Mouse (Mus musculus): ENCODE results near the gene Cav3. TPM values are rescaled to one million over a fixed set of nuclear protein-coding genes. Genes with fewer than 3 reads are reported as not detected.

Cav3 gene
- total and polyA plus RNA-seq, 3 experiments, result 70.8 to 144 (median 82.8) TPM

DNA sequence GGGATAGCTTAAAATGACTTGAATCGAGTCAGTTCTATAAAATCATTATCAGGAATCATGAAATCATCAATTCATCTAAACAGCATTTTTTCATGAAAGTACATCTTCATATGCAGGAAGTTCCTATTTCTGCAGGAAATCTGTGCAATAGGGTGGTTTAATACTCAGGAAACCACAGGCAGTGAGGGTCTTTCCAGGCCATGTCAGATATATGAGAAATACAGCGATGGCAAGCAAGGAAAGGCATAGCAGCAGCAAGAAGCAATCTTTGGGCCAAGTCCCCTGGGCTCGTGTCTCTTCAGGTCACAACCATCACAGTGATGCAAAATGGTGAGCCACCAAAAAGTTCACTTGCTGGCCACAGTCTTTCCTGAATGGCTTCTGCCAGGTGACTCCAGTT, 13.6 kb upstream of the Cav3 start:
- no peaks in the 10 kb centered on the region for H3K27me3 ChIP-seq (ENCODE audit: control insufficient read depth, insufficient read depth, low read length)
- no peak overlapping the region for H3K4me3 ChIP-seq
- WGBS, result 71% methylated on average over 3 of the region's 3 CpGs
- TF ChIP-seq POLR2A (IDR thresholded peaks at IDR 0.05; ENCODE audit: insufficient read depth, low read depth, low read length) (no peak), CTCF (IDR thresholded peaks at IDR 0.05) (no peak), EP300 (IDR thresholded peaks at IDR 0.05; ENCODE audit: insufficient read depth, low read depth, low read length) (no peak)
- no peaks in the 10 kb centered on the region for H3K79me2 ChIP-seq (replicated peaks; ENCODE audit: control insufficient read depth, insufficient read depth, low read length)
- H3K36me3 ChIP-seq (ENCODE audit: control insufficient read depth, insufficient read depth, low read length), result no peaks in the 10 kb centered on the region
- H3K9ac ChIP-seq (ENCODE audit: low read depth, low read length), result no peak overlapping the region
- H3K4me1 ChIP-seq (ENCODE audit: control insufficient read depth, insufficient read depth, low read length), result no peaks in the 10 kb centered on the region
- no peak overlapping the region for H3K27ac ChIP-seq
- intact Hi-C loops (cut with DNase I), result no loop called here
- DNase-seq, result no peak

DNA sequence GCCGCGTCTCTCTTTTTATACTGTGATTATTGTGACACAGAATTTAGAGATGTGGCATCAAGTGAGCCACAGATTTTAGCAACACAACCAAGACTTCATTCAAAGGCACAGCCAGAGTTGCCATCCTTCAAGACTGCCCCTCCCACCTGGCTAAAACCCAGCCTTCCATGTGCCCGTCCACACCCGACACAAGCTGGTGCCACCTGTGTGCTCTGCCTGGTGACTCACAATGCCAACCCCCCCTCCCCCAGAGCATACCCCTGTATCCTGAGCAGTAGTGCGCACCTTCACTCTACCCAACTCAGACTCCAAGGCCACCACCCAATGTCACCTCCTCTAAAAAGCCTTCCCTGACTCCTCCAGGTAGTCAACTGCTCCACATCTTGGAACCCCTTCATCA, 2.2 kb downstream of the Cav3 start:
- H3K9ac ChIP-seq (ENCODE audit: low read depth, low read length), result no peak overlapping the region
- WGBS, result 80% methylated on average over 5 of the region's 5 CpGs
- peaks cover 10% of the 10 kb centered on the region for H3K4me1 ChIP-seq (ENCODE audit: control insufficient read depth, insufficient read depth, low read length)
- DNase-seq, result no peak
- no peak overlapping the region for H3K27ac ChIP-seq
- H3K36me3 ChIP-seq (ENCODE audit: control insufficient read depth, insufficient read depth, low read length), result no peaks in the 10 kb centered on the region; the same call in 1 of the 2 replicates
- intact Hi-C loops (cut with DNase I), result no loop called here
- no peak overlapping the region for H3K4me3 ChIP-seq
- no peaks in the 10 kb centered on the region for H3K79me2 ChIP-seq (replicated peaks; ENCODE audit: control insufficient read depth, insufficient read depth, low read length)
- H3K27me3 ChIP-seq (ENCODE audit: control insufficient read depth, insufficient read depth, low read length), result no peaks in the 10 kb centered on the region
- TF ChIP-seq POLR2A (IDR thresholded peaks at IDR 0.05; ENCODE audit: insufficient read depth, low read depth, low read length), result no peak

DNA sequence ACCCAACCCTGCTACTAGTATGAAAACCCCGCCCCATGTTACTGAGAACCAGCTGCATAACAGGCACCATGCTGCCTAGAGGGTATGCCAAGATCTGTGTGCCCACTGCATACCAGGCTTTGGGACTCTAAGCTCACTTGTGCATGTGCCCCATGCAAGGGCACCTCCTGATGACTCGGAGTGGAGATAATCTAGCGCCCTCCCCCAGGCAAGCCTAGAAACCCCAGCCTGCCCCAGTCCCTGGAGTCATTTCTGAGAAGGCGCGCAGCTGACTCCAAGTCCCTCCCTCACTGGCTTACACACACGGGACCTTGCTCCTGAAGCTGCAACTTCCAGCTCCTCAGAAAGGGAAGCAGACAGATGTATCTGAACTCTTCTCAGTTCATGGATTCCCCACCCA, 4.0 kb downstream of the Cav3 start:
- no peak overlapping the region for H3K9ac ChIP-seq (ENCODE audit: low read depth, low read length)
- H3K4me1 ChIP-seq (ENCODE audit: control insufficient read depth, insufficient read depth, low read length), result peaks cover 10% of the 10 kb centered on the region

DNA sequence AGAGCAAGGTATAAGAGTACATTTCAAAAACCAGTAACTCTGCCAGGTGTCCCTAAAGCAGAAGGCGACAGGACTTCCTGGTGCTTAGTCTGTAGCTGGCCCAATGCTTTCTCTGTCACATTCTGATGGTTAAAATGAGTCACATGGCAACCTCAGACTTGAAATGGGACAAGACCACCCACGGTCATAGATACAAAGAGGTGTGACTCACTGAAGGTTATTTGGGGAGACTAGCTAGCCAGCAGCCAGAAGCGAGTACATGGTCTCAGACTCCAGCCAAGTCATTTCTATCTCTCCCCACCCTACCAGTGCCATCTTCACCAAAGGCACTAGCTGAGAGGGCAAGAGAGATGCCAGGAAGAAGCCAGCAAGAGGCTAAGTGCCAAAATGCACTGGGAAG, 6.1 kb downstream of the Cav3 start:
- Histone ChIP-seq H3K4me3 (no peak overlapping the region), H3K79me2 (replicated peaks; ENCODE audit: control insufficient read depth, insufficient read depth, low read length) (no peaks in the 10 kb centered on the region), H3K27ac (no peak overlapping the region), H3K36me3 (ENCODE audit: control insufficient read depth, insufficient read depth, low read length) (no peaks in the 10 kb centered on the region; the same call in 1 of the 2 replicates), H3K9ac (ENCODE audit: low read depth, low read length) (no peak overlapping the region), H3K27me3 (ENCODE audit: control insufficient read depth, insufficient read depth, low read length) (no peaks in the 10 kb centered on the region), H3K4me1 (ENCODE audit: control insufficient read depth, insufficient read depth, low read length) (peaks cover 10% of the 10 kb centered on the region)
- intact Hi-C loops (cut with DNase I), result no loop called here
- 53% methylated on average over 3 of the region's 3 CpGs for WGBS
- DNase-seq, result no peak
- TF ChIP-seq POLR2A (IDR thresholded peaks at IDR 0.05; ENCODE audit: insufficient read depth, low read depth, low read length), result no peak
- no peak for TF ChIP-seq CTCF (IDR thresholded peaks at IDR 0.05)
- TF ChIP-seq EP300 (IDR thresholded peaks at IDR 0.05; ENCODE audit: insufficient read depth, low read depth, low read length), result no peak

More for the DNA sequence above, 4.0 kb downstream of the Cav3 start:
- intact Hi-C loops (cut with DNase I), result no loop called here
- Histone ChIP-seq H3K4me3 (no peak overlapping the region), H3K27me3 (ENCODE audit: control insufficient read depth, insufficient read depth, low read length) (no peaks in the 10 kb centered on the region), H3K79me2 (replicated peaks; ENCODE audit: control insufficient read depth, insufficient read depth, low read length) (no peaks in the 10 kb centered on the region), H3K36me3 (ENCODE audit: control insufficient read depth, insufficient read depth, low read length) (no peaks in the 10 kb centered on the region; the same call in 1 of the 2 replicates), H3K27ac (no peak overlapping the region; the same call in 1 of the 2 replicates)
- DNase-seq, result peak; percentile 43 to 45
- TF ChIP-seq EP300 (IDR thresholded peaks at IDR 0.05; ENCODE audit: insufficient read depth, low read depth, low read length) (0 out of 2 replicates have a peak, but pooled peaks have one; percentile 41), POLR2A (IDR thresholded peaks at IDR 0.05; ENCODE audit: insufficient read depth, low read depth, low read length) (no peak), CTCF (IDR thresholded peaks at IDR 0.05) (no peak)
- 56% methylated on average over 6 of the region's 6 CpGs for WGBS

DNA sequence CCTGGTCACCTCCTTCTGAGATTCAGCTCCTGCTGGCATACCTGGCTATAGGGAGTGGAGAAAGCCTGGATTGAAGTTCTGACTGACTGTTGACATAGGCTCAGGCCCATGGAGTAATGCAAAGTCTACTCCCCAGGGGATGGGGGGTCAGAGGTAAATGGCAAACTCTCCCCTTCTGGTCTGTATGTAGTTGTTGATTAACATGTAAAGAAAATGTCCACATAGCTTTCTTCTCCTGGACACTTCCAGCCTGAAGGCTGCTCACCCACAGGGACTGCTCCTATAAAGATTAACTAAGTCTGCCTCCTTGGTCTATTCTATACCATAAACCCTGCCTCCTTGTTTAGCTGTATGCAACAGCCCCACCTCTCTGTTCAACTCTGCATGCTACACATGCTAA, 6.7 kb downstream of the Cav3 start:
- intact Hi-C loops (cut with DNase I), result no loop called here
- Histone ChIP-seq H3K4me3 (no peak overlapping the region), H3K9ac (ENCODE audit: low read depth, low read length) (no peak overlapping the region), H3K36me3 (ENCODE audit: control insufficient read depth, insufficient read depth, low read length) (no peaks in the 10 kb centered on the region; the same call in 1 of the 2 replicates), H3K79me2 (replicated peaks; ENCODE audit: control insufficient read depth, insufficient read depth, low read length) (no peaks in the 10 kb centered on the region), H3K27me3 (ENCODE audit: control insufficient read depth, insufficient read depth, low read length) (no peaks in the 10 kb centered on the region), H3K4me1 (ENCODE audit: control insufficient read depth, insufficient read depth, low read length) (peaks cover 10% of the 10 kb centered on the region), H3K27ac (no peak overlapping the region)
- no peak for TF ChIP-seq POLR2A (IDR thresholded peaks at IDR 0.05; ENCODE audit: insufficient read depth, low read depth, low read length)
- no peak for TF ChIP-seq EP300 (IDR thresholded peaks at IDR 0.05; ENCODE audit: insufficient read depth, low read depth, low read length)
- no peak for TF ChIP-seq CTCF (IDR thresholded peaks at IDR 0.05)
- DNase-seq, result no peak

DNA sequence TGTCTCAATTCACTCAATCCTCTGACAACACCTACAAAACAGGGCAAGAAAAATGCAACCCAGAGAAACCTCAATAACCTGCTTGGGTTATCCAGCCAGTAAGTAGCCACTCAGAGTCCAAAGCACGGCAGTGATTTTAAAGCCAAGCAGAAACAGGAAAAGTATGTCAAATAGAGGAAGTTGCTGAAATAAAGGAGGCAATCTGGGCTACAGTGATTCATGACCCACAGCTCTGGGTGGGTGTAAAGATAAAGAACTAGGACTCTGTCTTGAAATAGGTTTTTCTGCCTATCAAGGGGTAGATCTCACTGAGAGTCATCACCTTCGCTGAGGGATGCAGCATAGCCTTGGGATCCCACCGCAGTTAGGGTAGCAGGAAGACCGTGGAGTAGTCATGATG, 12.3 kb downstream of the Cav3 start:
- intact Hi-C loops (cut with DNase I), result no loop called here
- H3K4me3 ChIP-seq, result no peak overlapping the region
- no peak overlapping the region for H3K27ac ChIP-seq
- no peaks in the 10 kb centered on the region for H3K4me1 ChIP-seq (ENCODE audit: control insufficient read depth, insufficient read depth, low read length)
- no peak for DNase-seq
- H3K9ac ChIP-seq (ENCODE audit: low read depth, low read length), result no peak overlapping the region
- H3K27me3 ChIP-seq (ENCODE audit: control insufficient read depth, insufficient read depth, low read length), result no peaks in the 10 kb centered on the region
- TF ChIP-seq CTCF (IDR thresholded peaks at IDR 0.05) (no peak), EP300 (IDR thresholded peaks at IDR 0.05; ENCODE audit: insufficient read depth, low read depth, low read length) (no peak), POLR2A (IDR thresholded peaks at IDR 0.05; ENCODE audit: insufficient read depth, low read depth, low read length) (no peak)
- H3K79me2 ChIP-seq (replicated peaks; ENCODE audit: control insufficient read depth, insufficient read depth, low read length), result no peaks in the 10 kb centered on the region
- WGBS, result 48% methylated on average over 4 of the region's 4 CpGs
- no peaks in the 10 kb centered on the region for H3K36me3 ChIP-seq (ENCODE audit: control insufficient read depth, insufficient read depth, low read length)

Data from heart, adult 2 months (tissue).